Mouse (Mus musculus): ENCODE results near the gene Olfr933.

DNA sequence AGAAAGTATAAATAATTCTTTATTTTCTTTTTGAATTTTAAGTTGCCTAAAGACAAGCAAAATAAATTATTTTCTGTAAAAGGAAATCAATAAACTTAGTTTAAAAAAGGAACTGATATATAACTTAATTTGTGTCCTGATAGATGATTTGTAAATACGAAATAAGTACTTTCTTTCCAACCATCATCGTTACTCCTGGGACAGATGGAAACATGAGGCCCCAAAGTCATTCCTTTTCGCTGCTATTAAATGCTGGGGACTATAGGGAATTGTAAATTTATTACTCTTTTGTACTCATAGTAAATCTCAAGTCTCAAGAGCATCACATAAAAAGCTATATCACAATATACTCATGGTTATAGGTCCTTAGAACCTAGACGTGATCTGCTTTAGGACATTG lies at the start of gene Olfr933:
- TF ChIP-seq CTCF (IDR thresholded peaks at IDR 0.05; ENCODE audit: insufficient read depth, low read depth, low read length) (no peak), POLR2A (IDR thresholded peaks at IDR 0.05; ENCODE audit: insufficient read depth, low read depth, low read length) (no peak)

Data from olfactory bulb, adult 2 months (tissue).